In genomic region chrX:53197681-53198080, GRCm38 (mm10) we compare ENCODE assay signal across 28 mouse cellular contexts. TPM values are rescaled to one million over a fixed set of nuclear protein-coding genes. Genes with fewer than 3 reads are reported as not detected.
A peak's percentile ranks its signal among the peaks of the same experiment; 100 is the strongest.
DNase-seq lines count a peak whose midpoint lies in the region; ATAC-seq and TF ChIP-seq lines count a peak whose summit lies in the region.
"Had no signal": no experiment of that assay in that cellular context is flagged by ENCODE, and none has a peak within 500 bp of the region (broad histone marks: within the 10 kb centered on the region; RNA-seq: fewer than 3 reads in every experiment).

No protein-coding gene starts in this region.

- H3K27me3 ChIP-seq in heart, embryonic 12.5 days (replicated peaks), result no peaks in the 10 kb centered on the region
- no peaks in the 10 kb centered on the region for H3K27me3 ChIP-seq in heart, embryonic 15.5 days
- no peaks in the 10 kb centered on the region for H3K27me3 ChIP-seq in stomach, embryonic 16.5 days (ENCODE audit: control insufficient read depth, insufficient read depth, low read length)
- H3K27me3 ChIP-seq in stomach, postnatal 0 days (ENCODE audit: control insufficient read depth, insufficient read depth, low read length), result no peaks in the 10 kb centered on the region
- H3K27me3 ChIP-seq: embryonic facial prominence, embryonic 12.5 days; embryonic facial prominence, embryonic 15.5 days; hindbrain, embryonic 13.5 days; intestine, embryonic 15.5 days had no signal

- WGBS in heart, embryonic 12.5 days, result 33% methylated on average over 4 of the region's 4 CpGs
- 37% methylated on average over 4 of the region's 4 CpGs for WGBS in heart, embryonic 15.5 days
- WGBS in stomach, embryonic 16.5 days, result 70% methylated on average over 4 of the region's 4 CpGs
- WGBS in stomach, postnatal 0 days, result 61% methylated on average over 4 of the region's 4 CpGs

- no peak for TF ChIP-seq CTCF in stomach, postnatal 0 days (IDR thresholded peaks at IDR 0.05; ENCODE audit: low read depth)

- H3K4me2 ChIP-seq in heart, embryonic 12.5 days, result no peak overlapping the region
- H3K4me2 ChIP-seq in heart, embryonic 15.5 days, result no peak overlapping the region
- H3K4me2 ChIP-seq in stomach, embryonic 16.5 days (ENCODE audit: low read depth, low read length), result no peak overlapping the region
- no peak overlapping the region for H3K4me2 ChIP-seq in stomach, postnatal 0 days (replicated peaks; ENCODE audit: low read depth)
- H3K4me2 ChIP-seq: embryonic facial prominence, embryonic 12.5 days; embryonic facial prominence, embryonic 15.5 days; hindbrain, embryonic 13.5 days; intestine, embryonic 15.5 days had no signal

- H3K9me3 ChIP-seq in heart, embryonic 12.5 days (replicated peaks), result no peaks in the 10 kb centered on the region
- H3K9me3 ChIP-seq in heart, embryonic 15.5 days (replicated peaks), result no peaks in the 10 kb centered on the region
- H3K9me3 ChIP-seq in stomach, embryonic 16.5 days (replicated peaks; ENCODE audit: control insufficient read depth, low read length), result no peaks in the 10 kb centered on the region
- no peaks in the 10 kb centered on the region for H3K9me3 ChIP-seq in stomach, postnatal 0 days (ENCODE audit: control insufficient read depth, low read length)
- H3K9me3 ChIP-seq: embryonic facial prominence, embryonic 12.5 days; embryonic facial prominence, embryonic 15.5 days; hindbrain, embryonic 10.5 days; hindbrain, embryonic 13.5 days; intestine, embryonic 15.5 days had no signal

- peak; percentile 86 for ATAC-seq in heart, embryonic 12.5 days (ENCODE audit: insufficient number of reproducible peaks, low FRiP score)
- peak; percentile 88 for ATAC-seq in heart, embryonic 15.5 days (replicated peaks; ENCODE audit: insufficient number of reproducible peaks, insufficient read depth, low FRiP score, low read depth)
- peak; percentile 50; the same call in 1 of the 2 replicates for ATAC-seq in stomach, embryonic 16.5 days (ENCODE audit: insufficient read depth, low FRiP score)
- ATAC-seq in stomach, postnatal 0 days (ENCODE audit: low FRiP score, low TSS enrichment), result peak; percentile 35; the same call in 1 of the 2 replicates
- ATAC-seq: CD4-positive, CD25-positive, alpha-beta regulatory T cell, adult 4 months; forebrain, embryonic 14.5 days; forebrain, postnatal 0 days; hindbrain, embryonic 16.5 days; intestine, embryonic 15.5 days had no signal

- H3K4me3 ChIP-seq in heart, embryonic 12.5 days, result no peak overlapping the region
- H3K4me3 ChIP-seq in heart, embryonic 15.5 days, result no peak overlapping the region
- no peak overlapping the region for H3K4me3 ChIP-seq in stomach, embryonic 16.5 days (replicated peaks; ENCODE audit: low read length)
- no peak overlapping the region for H3K4me3 ChIP-seq in stomach, postnatal 0 days (ENCODE audit: low read depth, low read length)
- H3K4me3 ChIP-seq: embryonic facial prominence, embryonic 12.5 days; embryonic facial prominence, embryonic 15.5 days; gastrocnemius, adult 2 months; hindbrain, embryonic 10.5 days; hindbrain, embryonic 13.5 days; intestine, embryonic 15.5 days had no signal

- H3K36me3 ChIP-seq in heart, embryonic 12.5 days, result no peaks in the 10 kb centered on the region
- H3K36me3 ChIP-seq in heart, embryonic 15.5 days, result no peaks in the 10 kb centered on the region
- H3K36me3 ChIP-seq in stomach, embryonic 16.5 days (ENCODE audit: control insufficient read depth, insufficient read depth, low read length), result no peaks in the 10 kb centered on the region
- no peaks in the 10 kb centered on the region for H3K36me3 ChIP-seq in stomach, postnatal 0 days (ENCODE audit: control insufficient read depth, insufficient read depth, low read length)
- H3K36me3 ChIP-seq: embryonic facial prominence, embryonic 12.5 days; embryonic facial prominence, embryonic 15.5 days; hindbrain, embryonic 10.5 days; hindbrain, embryonic 13.5 days; intestine, embryonic 15.5 days had no signal

- no peak overlapping the region for H3K9ac ChIP-seq in heart, embryonic 12.5 days
- no peak overlapping the region for H3K9ac ChIP-seq in heart, embryonic 15.5 days
- H3K9ac ChIP-seq in stomach, embryonic 16.5 days (ENCODE audit: low read length), result no peak overlapping the region
- H3K9ac ChIP-seq in stomach, postnatal 0 days (ENCODE audit: low read length), result no peak overlapping the region
- H3K9ac ChIP-seq: embryonic facial prominence, embryonic 12.5 days; embryonic facial prominence, embryonic 15.5 days; forebrain, postnatal 0 days; hindbrain, embryonic 13.5 days; intestine, embryonic 15.5 days had no signal

- H3K4me1 ChIP-seq in heart, embryonic 12.5 days (replicated peaks), result peaks cover 20% of the 10 kb centered on the region
- H3K4me1 ChIP-seq in heart, embryonic 15.5 days (replicated peaks), result peaks cover 5% of the 10 kb centered on the region; the same call in 1 of the 2 replicates
- H3K4me1 ChIP-seq in stomach, embryonic 16.5 days (ENCODE audit: control insufficient read depth, insufficient read depth, low read length), result no peaks in the 10 kb centered on the region
- H3K4me1 ChIP-seq in stomach, postnatal 0 days (replicated peaks; ENCODE audit: control insufficient read depth, insufficient read depth), result no peaks in the 10 kb centered on the region
- H3K4me1 ChIP-seq: embryonic facial prominence, embryonic 12.5 days; embryonic facial prominence, embryonic 15.5 days; hindbrain, embryonic 10.5 days; hindbrain, embryonic 13.5 days; intestine, embryonic 15.5 days had no signal

- intact Hi-C loops in heart, postnatal 10 days (cut with DNase I), result no loop called here

- TF ChIP-seq EP300 in stomach, postnatal 0 days (optimal IDR thresholded peaks at IDR 0.05), result no peak

- DNase-seq in heart, postnatal 10 days, result no peak
- no peak for DNase-seq in heart, adult 8-10 months (ENCODE audit: low spot score)
- no peak for DNase-seq in stomach, postnatal 0 days (ENCODE audit: low spot score)
- DNase-seq: adrenal gland, adult 2 months; adrenal gland, postnatal 14 days; cerebellum, adult 11 months; cerebellum, adult 2 months; cerebellum, adult 9-11 months; cerebellum, postnatal 25 days; forebrain, postnatal 0 days; gastrocnemius, adult 2 months; gastrocnemius, postnatal 14 days; heart, adult 18-20 months; kidney, adult 11 months; kidney, adult 8-10 months had no signal

- H3K27ac ChIP-seq in heart, embryonic 12.5 days (ENCODE audit: poor library complexity, severe bottlenecking), result peak overlapping the region; percentile 87
- H3K27ac ChIP-seq in heart, embryonic 15.5 days, result peak overlapping the region; percentile 81
- H3K27ac ChIP-seq in stomach, embryonic 16.5 days (ENCODE audit: low read length), result no peak overlapping the region
- no peak overlapping the region for H3K27ac ChIP-seq in stomach, postnatal 0 days (replicated peaks)
- H3K27ac ChIP-seq: embryonic facial prominence, embryonic 12.5 days; embryonic facial prominence, embryonic 15.5 days; gastrocnemius, adult 2 months; hindbrain, embryonic 10.5 days; hindbrain, embryonic 13.5 days; intestine, embryonic 15.5 days had no signal

RNA-seq across cellular contexts. Expression of gene Plac1, which starts 42.2 kb away (rescaled TPM):
- 11.7 and 12.1 TPM in 2 replicates for polyA plus RNA-seq in heart, embryonic 12.5 days (2016; fragmentation: Nextera tagmentation; extraction: Ambion mirVana)
- total RNA-seq in heart, postnatal 10 days (2021), result under 1 TPM; 0.43 to 0.69 TPM
- 5.8 TPM in 2 replicates for polyA plus RNA-seq in heart, embryonic 15.5 days (2015; fragmentation: Nextera tagmentation; extraction: Ambion mirVana)
- not detected for total RNA-seq in heart, adult 8-10 months (2022)
- polyA plus RNA-seq in stomach, embryonic 16.5 days (2015; fragmentation: Nextera tagmentation; extraction: Ambion mirVana), result 4.9 and 6.3 TPM in 2 replicates
- 1.2 and 1.6 TPM in 2 replicates for polyA plus RNA-seq in stomach, postnatal 0 days (2015; fragmentation: Nextera tagmentation; extraction: Ambion mirVana)
- total RNA-seq: adrenal gland, adult 2 months; adrenal gland, postnatal 14 days; common myeloid progenitor, adult 5-6 weeks; forebrain, postnatal 0 days; gastrocnemius, adult 2 months; gastrocnemius, postnatal 14 days; heart, adult 18-20 months; MEL had no signal
- polyA plus RNA-seq: adrenal gland, adult 2 months; CD4-positive, CD25-positive, alpha-beta regulatory T cell, adult 4 months; cerebellum, adult 2 months; forebrain, postnatal 0 days; hindbrain, embryonic 16.5 days had no signal

Comparison
In these comparisons a context has a peak if more than half of its experiments do, and no peak if none do; other contexts are left out.
1. ATAC-seq: peak in every context shown above with its lines; median percentile 88 in heart, embryonic 15.5 days; 86 in heart, embryonic 12.5 days; 50 in stomach, embryonic 16.5 days; 35 in stomach, postnatal 0 days.
2. H3K27ac ChIP-seq: peak in heart, embryonic 12.5 days (single experiment) and heart, embryonic 15.5 days (single experiment); none in stomach, embryonic 16.5 days (single experiment) and stomach, postnatal 0 days (single experiment).